Mouse (Mus musculus) embryonic fibroblast, embryonic 13.5 days (primary cell): Measurements from ENCODE around the gene Cxcl14.

Source experiments
- CTCF ChIP-seq: IDR thresholded peaks from 2 replicates; pipeline ENCODE4 v1.5.1; 2011; ENCODE audit warnings: mild to moderate bottlenecking, control low read depth, low read length, moderate library complexity, borderline replicate concordance; ENCODE audit not compliant: insufficient read depth
- POLR2A ChIP-seq: IDR thresholded peaks from 2 replicates; pipeline ENCODE4 v1.6.1; 2011; ENCODE audit warnings: low read depth, mild to moderate bottlenecking, control low read depth, low read length, moderate library complexity

DNA sequence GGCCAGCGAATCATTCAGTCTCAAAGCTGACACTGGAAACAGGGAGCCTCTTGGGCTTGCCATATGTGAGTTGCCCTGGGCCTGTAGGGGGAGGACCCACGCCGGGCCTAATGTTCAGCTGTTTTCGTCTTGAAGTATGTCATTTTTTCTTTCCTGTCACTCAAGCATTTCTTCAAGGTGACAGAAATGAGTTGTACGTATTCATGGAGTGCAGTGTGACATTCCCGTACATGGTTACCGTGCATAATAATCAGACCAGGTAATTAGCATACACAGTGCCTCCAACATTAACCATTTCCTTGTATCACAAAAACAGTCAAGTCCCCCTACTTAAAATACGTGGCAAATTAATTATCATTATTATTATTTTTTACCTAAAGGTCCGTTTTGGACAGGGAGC lies 9.3 kb downstream of the Cxcl14 start:
- no peak for TF ChIP-seq CTCF
- no peak for TF ChIP-seq POLR2A
